32 mouse cellular contexts compared by ENCODE assay signal in the genomic region with DNA sequence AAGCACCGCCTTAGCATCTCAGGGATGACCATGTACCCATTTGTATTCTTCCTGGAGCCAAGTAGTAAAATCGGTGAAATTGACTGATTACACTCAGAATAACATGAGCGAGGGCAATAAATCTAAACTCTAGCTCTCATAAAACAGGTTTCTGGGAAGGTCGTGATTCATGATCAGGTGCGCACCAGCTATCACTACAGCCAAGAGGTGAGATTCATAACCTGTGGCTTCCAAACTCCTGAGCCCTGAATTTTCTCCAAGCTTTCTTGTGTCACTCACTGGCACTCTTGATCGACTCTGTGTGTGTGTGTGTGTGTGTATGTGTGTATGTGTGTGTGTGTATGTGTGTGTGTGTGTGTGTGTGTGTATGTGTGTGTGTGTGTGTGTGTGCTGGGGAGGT.
"Had no signal": no experiment of that assay in that cellular context is flagged by ENCODE, and none has a peak within 500 bp of the region (broad histone marks: within the 10 kb centered on the region; RNA-seq: fewer than 3 reads in every experiment).

No protein-coding gene starts in this region.

- H3K27me3 ChIP-seq: limb, embryonic 12.5 days; limb, embryonic 13.5 days; liver, embryonic 12.5 days; liver, embryonic 13.5 days; liver, embryonic 15.5 days; lung, embryonic 15.5 days; megakaryocyte, embryonic 14.5 days; midbrain, embryonic 12.5 days; midbrain, embryonic 13.5 days; midbrain, embryonic 15.5 days; neural tube, embryonic 12.5 days had no signal

- DNase-seq: left cerebral cortex, postnatal 4 days; liver; liver, embryonic 13.5 days; liver, postnatal 0 days; lung, adult 18-20 months; lung, adult 2 months; lung, embryonic 14.5 days; lung, postnatal 10 days; lung, postnatal 14 days; lung, postnatal 36 days; lung, postnatal 4 days; midbrain, embryonic 14.5 days had no signal

- H3K9ac ChIP-seq: limb, embryonic 12.5 days; limb, embryonic 13.5 days; limb, embryonic 15.5 days; liver, embryonic 12.5 days; liver, embryonic 13.5 days; liver, embryonic 14.5 days; liver, embryonic 15.5 days; liver, postnatal 0 days; lung, embryonic 14.5 days; lung, embryonic 15.5 days; midbrain, embryonic 12.5 days; midbrain, embryonic 13.5 days; midbrain, embryonic 15.5 days; neural tube, embryonic 12.5 days had no signal

- H3K27ac ChIP-seq: limb, embryonic 10.5 days; limb, embryonic 12.5 days; limb, embryonic 13.5 days; limb, embryonic 15.5 days; liver, embryonic 12.5 days; liver, embryonic 13.5 days; liver, embryonic 14.5 days; liver, embryonic 15.5 days; lung, embryonic 15.5 days; macrophage; midbrain, embryonic 10.5 days; midbrain, embryonic 12.5 days; midbrain, embryonic 13.5 days; midbrain, embryonic 15.5 days; neural tube, embryonic 12.5 days had no signal

- H3K36me3 ChIP-seq: limb, embryonic 10.5 days; limb, embryonic 12.5 days; limb, embryonic 13.5 days; limb, embryonic 15.5 days; liver, embryonic 12.5 days; liver, embryonic 13.5 days; liver, embryonic 15.5 days; lung, embryonic 15.5 days; midbrain, embryonic 10.5 days; midbrain, embryonic 12.5 days; midbrain, embryonic 13.5 days; midbrain, embryonic 15.5 days; neural tube, embryonic 12.5 days had no signal

- ATAC-seq: liver, embryonic 12.5 days; liver, postnatal 0 days; lung, postnatal 0 days; midbrain, embryonic 13.5 days; midbrain, embryonic 15.5 days; midbrain, embryonic 16.5 days had no signal

- H3K4me2 ChIP-seq: limb, embryonic 12.5 days; limb, embryonic 13.5 days; limb, embryonic 15.5 days; liver, embryonic 11.5 days; liver, embryonic 12.5 days; liver, embryonic 13.5 days; liver, embryonic 15.5 days; lung, embryonic 14.5 days; lung, embryonic 15.5 days; midbrain, embryonic 11.5 days; midbrain, embryonic 12.5 days; midbrain, embryonic 13.5 days; midbrain, embryonic 15.5 days; neural tube, embryonic 12.5 days had no signal

- H3K4me1 ChIP-seq: liver, embryonic 12.5 days; liver, embryonic 13.5 days; liver, embryonic 15.5 days; megakaryocyte, embryonic 14.5 days; midbrain, embryonic 10.5 days; midbrain, embryonic 12.5 days; midbrain, embryonic 13.5 days; midbrain, embryonic 15.5 days; neural tube, embryonic 12.5 days had no signal

- H3K9me3 ChIP-seq: limb, embryonic 10.5 days; limb, embryonic 13.5 days; limb, embryonic 15.5 days; liver, embryonic 12.5 days; liver, embryonic 13.5 days; liver, embryonic 15.5 days; lung, embryonic 15.5 days; midbrain, embryonic 10.5 days; midbrain, embryonic 12.5 days; midbrain, embryonic 13.5 days; midbrain, embryonic 15.5 days; neural tube, embryonic 12.5 days had no signal

- H3K4me3 ChIP-seq: limb, embryonic 10.5 days; limb, embryonic 12.5 days; limb, embryonic 13.5 days; limb, embryonic 15.5 days; liver, embryonic 12.5 days; liver, embryonic 13.5 days; liver, embryonic 15.5 days; lung, embryonic 15.5 days; midbrain, embryonic 10.5 days; midbrain, embryonic 12.5 days; midbrain, embryonic 13.5 days; midbrain, embryonic 15.5 days; myocyte; neural tube, embryonic 12.5 days had no signal
